ENCODE assay signal across 12 mouse cellular contexts in the genomic region with DNA sequence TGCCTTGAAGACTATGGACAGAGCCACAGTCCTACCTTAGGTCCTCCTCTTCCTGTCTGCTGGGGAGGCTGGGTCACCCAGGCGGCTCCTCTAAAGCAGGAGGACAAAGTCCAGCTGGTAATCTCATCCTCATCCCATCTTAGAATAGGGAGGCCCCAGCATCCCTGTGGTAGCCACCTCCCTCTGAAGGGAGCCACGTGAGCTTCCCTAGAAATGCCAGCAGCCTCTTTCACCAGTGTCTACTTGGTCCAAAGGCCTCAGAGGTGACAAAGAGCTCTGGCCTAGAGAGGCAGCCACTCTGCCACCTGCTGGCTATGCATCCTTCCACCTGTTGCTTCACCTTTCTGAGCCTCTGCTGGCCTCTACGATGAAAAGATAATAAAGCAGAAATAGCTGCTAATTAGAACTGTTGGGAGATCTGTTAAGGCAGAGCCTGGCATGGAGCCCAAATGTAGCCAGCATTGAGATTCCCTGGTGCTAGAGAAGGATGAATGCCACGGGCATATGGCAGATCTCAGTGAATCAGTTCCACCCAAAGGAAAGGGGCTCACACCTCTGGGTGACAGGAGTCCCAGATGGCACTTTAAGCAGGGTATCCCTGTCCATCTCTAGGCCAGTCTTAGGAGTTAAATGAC. TPM values are rescaled to one million over a fixed set of nuclear protein-coding genes. Genes with fewer than 3 reads are reported as not detected.
DNase-seq lines count a peak whose midpoint lies in the region; ATAC-seq and TF ChIP-seq lines count a peak whose summit lies in the region.
"Had no signal": no experiment of that assay in that cellular context is flagged by ENCODE, and none has a peak within 500 bp of the region (broad histone marks: within the 10 kb centered on the region; RNA-seq: fewer than 3 reads in every experiment).

No protein-coding gene starts in this region.

- H3K4me1 ChIP-seq in liver, embryonic 14.5 days (replicated peaks; ENCODE audit: control insufficient read depth in 2 of 2, insufficient read depth in 2 of 2, low read length in 1 of 2): no peaks in the 10 kb centered on the region
- H3K4me1 ChIP-seq in liver, embryonic 11.5 days (replicated peaks; ENCODE audit: control insufficient read depth, insufficient read depth, low read length): no peaks in the 10 kb centered on the region
- no peaks in the 10 kb centered on the region for H3K4me1 ChIP-seq in kidney, adult 2 months (ENCODE audit: control insufficient read depth, insufficient read depth, low read length)
- H3K4me1 ChIP-seq: embryonic facial prominence, embryonic 12.5 days; hindbrain, embryonic 15.5 days; liver, embryonic 15.5 days had no signal

- no peak overlapping the region for H3K27ac ChIP-seq in liver, embryonic 14.5 days
- H3K27ac ChIP-seq in liver, embryonic 11.5 days (ENCODE audit: low read depth, low read length): no peak overlapping the region
- no peak overlapping the region for H3K27ac ChIP-seq in kidney, adult 2 months (ENCODE audit: insufficient read depth, low read depth, low read length)
- H3K27ac ChIP-seq: embryonic facial prominence, embryonic 12.5 days; hindbrain, embryonic 15.5 days; liver, embryonic 15.5 days had no signal

- TF ChIP-seq POLR2A in kidney, adult 2 months (IDR thresholded peaks at IDR 0.05; ENCODE audit: low read depth, low read length): no peak

- DNase-seq in cerebellum, adult 18-20 months: peak; percentile 51
- no peak for DNase-seq in liver, embryonic 14.5 days (ENCODE audit: low read depth in 3 of 3, low spot score in 3 of 3)
- DNase-seq in liver, embryonic 11.5 days (ENCODE audit: low spot score): no peak
- peak; percentile 81 for DNase-seq in kidney, adult 2 months
- peak; percentile 38 to 40 for DNase-seq in lung, postnatal 4 days
- no peak for DNase-seq in layer of hippocampus, postnatal 14 days (ENCODE audit: low spot score in 2 of 2)
- DNase-seq: gastrocnemius, postnatal 36 days had no signal

- TF ChIP-seq CTCF in liver, embryonic 14.5 days (IDR thresholded peaks at IDR 0.05; ENCODE audit: low read depth): peak; percentile 33
- peak; percentile 83 for TF ChIP-seq CTCF in kidney, adult 2 months (conservative IDR thresholded peaks at IDR 0.05; ENCODE audit: insufficient read depth, insufficient read length, low read depth, low read length)

- no peak overlapping the region for H3K4me2 ChIP-seq in liver, embryonic 14.5 days (ENCODE audit: low read depth)
- H3K4me2 ChIP-seq in liver, embryonic 11.5 days: no peak overlapping the region
- H3K4me2 ChIP-seq: embryonic facial prominence, embryonic 12.5 days; hindbrain, embryonic 15.5 days; liver, embryonic 15.5 days had no signal

- no peaks in the 10 kb centered on the region for H3K9me3 ChIP-seq in liver, embryonic 14.5 days (ENCODE audit: control insufficient read depth, low read length)
- H3K9me3 ChIP-seq in liver, embryonic 11.5 days (ENCODE audit: control insufficient read depth, low read length): no peaks in the 10 kb centered on the region
- H3K9me3 ChIP-seq: hindbrain, embryonic 15.5 days; liver, embryonic 15.5 days had no signal

- 39% methylated on average over 4 of the region's 4 CpGs for WGBS in liver, embryonic 14.5 days (ENCODE audit: insufficient replicate concordance)
- 48% methylated on average over 4 of the region's 4 CpGs for WGBS in liver, embryonic 11.5 days
- WGBS in kidney, adult 2 months: 42% methylated on average over 4 of the region's 4 CpGs

- no peak; the same call in 1 of the 2 replicates for ATAC-seq in cerebellum, adult (ENCODE audit: insufficient number of reproducible peaks, low FRiP score, low TSS enrichment)
- no peak for ATAC-seq in liver, embryonic 14.5 days (ENCODE audit: insufficient read depth)
- ATAC-seq in liver, embryonic 11.5 days (replicated peaks; ENCODE audit: low FRiP score): no peak
- no peak for ATAC-seq in frontal cortex, adult (ENCODE audit: low TSS enrichment)

- TF ChIP-seq EP300 in liver, embryonic 14.5 days (IDR thresholded peaks at IDR 0.05; ENCODE audit: low read depth): no peak

- no peak overlapping the region for H3K4me3 ChIP-seq in liver, embryonic 14.5 days (ENCODE audit: insufficient read depth in 1 of 2, low read depth in 2 of 2, low read length in 2 of 2)
- no peak overlapping the region for H3K4me3 ChIP-seq in liver, embryonic 11.5 days (ENCODE audit: low read depth, low read length)
- no peak overlapping the region for H3K4me3 ChIP-seq in kidney, adult 2 months (ENCODE audit: insufficient read depth, low read depth, low read length)
- H3K4me3 ChIP-seq: embryonic facial prominence, embryonic 12.5 days; hindbrain, embryonic 15.5 days; liver, embryonic 15.5 days had no signal

- no peaks in the 10 kb centered on the region for H3K27me3 ChIP-seq in liver, embryonic 14.5 days (ENCODE audit: control insufficient read depth, insufficient read depth, low read length)
- peaks cover 2% of the 10 kb centered on the region; the same call in 1 of the 2 replicates for H3K27me3 ChIP-seq in liver, embryonic 11.5 days (replicated peaks; ENCODE audit: control insufficient read depth, insufficient read depth, low read length)
- H3K27me3 ChIP-seq in kidney, adult 2 months (replicated peaks; ENCODE audit: control insufficient read depth, insufficient read depth, low read length): no peaks in the 10 kb centered on the region
- H3K27me3 ChIP-seq: embryonic facial prominence, embryonic 12.5 days; hindbrain, embryonic 15.5 days had no signal

- no peaks in the 10 kb centered on the region for H3K36me3 ChIP-seq in liver, embryonic 14.5 days (replicated peaks; ENCODE audit: control insufficient read depth, insufficient read depth, low read depth)
- no peaks in the 10 kb centered on the region for H3K36me3 ChIP-seq in liver, embryonic 11.5 days (ENCODE audit: control insufficient read depth, insufficient read depth, low read length)
- no peaks in the 10 kb centered on the region for H3K36me3 ChIP-seq in kidney, adult 2 months (ENCODE audit: control insufficient read depth, insufficient read depth, low read length)
- H3K36me3 ChIP-seq: embryonic facial prominence, embryonic 12.5 days; hindbrain, embryonic 15.5 days; liver, embryonic 15.5 days had no signal

- no peak overlapping the region for H3K9ac ChIP-seq in liver, embryonic 14.5 days (replicated peaks)
- H3K9ac ChIP-seq in liver, embryonic 11.5 days (ENCODE audit: low read depth, low read length): no peak overlapping the region
- H3K9ac ChIP-seq: embryonic facial prominence, embryonic 12.5 days; hindbrain, embryonic 15.5 days; liver, embryonic 15.5 days had no signal

RNA-seq across cellular contexts. Expression of gene Pdgfa, which starts 10.1 kb away (rescaled TPM):
- 0.37 and 0.39 TPM in 2 replicates for polyA plus RNA-seq in liver, embryonic 14.5 days (2012; rRNA removed)
- 1.2 and 1.5 TPM in 2 replicates for polyA plus RNA-seq in liver, embryonic 14.5 days (2014; fragmentation: Nextera tagmentation; extraction: Ambion mirVana)
- polyA plus RNA-seq in liver, embryonic 11.5 days (2014; fragmentation: Nextera tagmentation; extraction: Ambion mirVana): 3.4 and 5.0 TPM in 2 replicates
- 12.0 and 14.1 TPM in 2 replicates for polyA plus RNA-seq in kidney, adult 2 months (2012; rRNA removed)
- total RNA-seq in layer of hippocampus, postnatal 14 days (2021): 10 to 100 TPM; 50.2 to 50.3 TPM

Comparison
In these comparisons a context has a peak if more than half of its experiments do, and no peak if none do; other contexts are left out.
1. DNase-seq: peak in cerebellum, adult 18-20 months (2 of 2), kidney, adult 2 months (single experiment) and lung, postnatal 4 days (2 of 2); none in liver, embryonic 14.5 days (0 of 3), liver, embryonic 11.5 days (single experiment) and layer of hippocampus, postnatal 14 days (0 of 2).